Mouse (Mus musculus): ENCODE results near the gene Ndufs2.

Ndufs2 gene

GRCm38 (mm10) chr1:171250680-171251593, at the start of gene Ndufs2:
Gene Ndufs2, minus strand, starts transcription at chr1:171251388.
- in situ Hi-C loops (cut with MboI, MseI) = no loop called here

- in situ Hi-C loops (cut with MboI, MseI) = no loop called here
Measured at GRCm38 (mm10) chr1:171298226-171298625, 47.0 kb upstream of the Ndufs2 start.

GRCm38 (mm10) chr1:171295063-171295402, 43.8 kb upstream of the Ndufs2 start:
- in situ Hi-C loops (cut with MboI, MseI) = no loop called here

- in situ Hi-C loops (cut with MboI, MseI) = no loop called here
Measured at GRCm38 (mm10) chr1:171294298-171295062, 43.3 kb upstream of the Ndufs2 start, which contains the start of gene Ufc1. Gene Ufc1, minus strand, starts transcription at chr1:171295024.

- in situ Hi-C loops (cut with MboI, MseI) = no loop called here
Measured at GRCm38 (mm10) chr1:171293906-171294297, 42.7 kb upstream of the Ndufs2 start.

GRCm38 (mm10) chr1:171293351-171293750, 42.2 kb upstream of the Ndufs2 start:
- in situ Hi-C loops (cut with MboI, MseI) = no loop called here

- in situ Hi-C loops (cut with MboI, MseI) = loop anchor here (10.0 kb wide), 1 partner anchor 856 kb away; the partner anchor contains the start of gene Dcaf8
Measured at GRCm38 (mm10) chr1:171288328-171288727, 37.1 kb upstream of the Ndufs2 start.

- in situ Hi-C loops (cut with MboI, MseI) = loop anchor here (10.0 kb wide), 1 partner anchor 857 kb away; the partner anchor contains the start of gene Dcaf8
Measured at GRCm38 (mm10) chr1:171287136-171288081, 36.2 kb upstream of the Ndufs2 start, which contains the start of gene Usp21. Gene Usp21, minus strand, starts transcription at chr1:171287991.

GRCm38 (mm10) chr1:171286517-171286916, 35.3 kb upstream of the Ndufs2 start:
- in situ Hi-C loops (cut with MboI, MseI) = loop anchor here (10.0 kb wide), 1 partner anchor 858 kb away; the partner anchor contains the start of gene Dcaf8

GRCm38 (mm10) chr1:171285096-171285892, 34.1 kb upstream of the Ndufs2 start:
- in situ Hi-C loops (cut with MboI, MseI) = loop anchor here (10.0 kb wide), 1 partner anchor 860 kb away; the partner anchor contains the start of gene Dcaf8

- in situ Hi-C loops (cut with MboI, MseI) = loop anchor here (10.0 kb wide), 1 partner anchor 860 kb away; the partner anchor contains the start of gene Dcaf8
Measured at GRCm38 (mm10) chr1:171284491-171284890, 33.3 kb upstream of the Ndufs2 start.

GRCm38 (mm10) chr1:171283188-171284160, 32.3 kb upstream of the Ndufs2 start:
- in situ Hi-C loops (cut with MboI, MseI) = loop anchor here (10.0 kb wide), 1 partner anchor 861 kb away; the partner anchor contains the start of gene Dcaf8

- in situ Hi-C loops (cut with MboI, MseI) = loop anchor here (10.0 kb wide), 1 partner anchor 863 kb away; the partner anchor contains the start of gene Dcaf8
Measured at GRCm38 (mm10) chr1:171282086-171282805, 31.1 kb upstream of the Ndufs2 start.

- in situ Hi-C loops (cut with MboI, MseI) = loop anchor here (10.0 kb wide), 1 partner anchor 863 kb away; the partner anchor contains the start of gene Dcaf8
Measured at GRCm38 (mm10) chr1:171281528-171281923, 30.3 kb upstream of the Ndufs2 start.

GRCm38 (mm10) chr1:171280916-171281527, 29.8 kb upstream of the Ndufs2 start, which contains the start of gene Ppox:
Gene Ppox, minus strand, starts transcription at chr1:171281186.
- in situ Hi-C loops (cut with MboI, MseI) = loop anchor here (10.0 kb wide), 1 partner anchor 864 kb away; the partner anchor contains the start of gene Dcaf8

GRCm38 (mm10) chr1:171280250-171280915, 29.2 kb upstream of the Ndufs2 start:
- in situ Hi-C loops (cut with MboI, MseI) = loop anchor here (10.0 kb wide), 1 partner anchor 864 kb away; the partner anchor contains the start of gene Dcaf8

All from T-helper 1 cell (primary cell).